Mouse (Mus musculus) gastrocnemius, postnatal 14 days (tissue): ENCODE results near the gene Ppp1r1a. TPM values are rescaled to one million over a fixed set of nuclear protein-coding genes. Genes with fewer than 3 reads are reported as not detected.

Source experiments
- DNase-seq: peaks from one replicate; pipeline ENCODE4 v3.0.0; 2021; ENCODE audit warnings: mixed read lengths
- intact Hi-C: fragments of 180-260 bp; cut with DNase I; formaldehyde crosslinking; loops from one replicate; pipeline ENCODE4 v1.15.1; 2025; ENCODE audit warnings: low total_unique reads
- long read RNA-seq, 2 experiments: library from polyadenylated mRNA; stranded (forward); transcript quantifications; one replicate each; pipeline ENCODE4 v2.0.0; 2021
- total RNA-seq, 2 experiments: library from RNA; stranded (reverse); gene quantifications; 2 replicates each; pipeline ENCODE4 v1.2.3; 2021

Gene Ppp1r1a
- total RNA-seq = 10 to 100 TPM; 42.5 to 58.1 TPM
- long read RNA-seq, experiment 1, transcript Ppp1r1a-201 (7 exons, 1,306 nt) = major isoform, 65 of 70 reads
- long read RNA-seq, experiment 1, partial matches to known transcripts = 1 of 70 reads
- long read RNA-seq, experiment 1, other reads (novel, unspliced or antisense) = 3 of 70 reads
- long read RNA-seq, experiment 2, transcript Ppp1r1a-201 (7 exons, 1,306 nt) = major isoform, 83 of 92 reads
- long read RNA-seq, experiment 2, partial matches to known transcripts = 7 of 92 reads
- long read RNA-seq, experiment 2, other reads (novel, unspliced or antisense) = 1 of 92 reads

- intact Hi-C loops = no loop called here
- DNase-seq = peak; percentile 74
Measured at GRCm38 (mm10) chr15:103537822-103538213, at the start of gene Ppp1r1a. Gene Ppp1r1a (minus strand): TSS chr15:103538003.

- intact Hi-C loops = no loop called here
- DNase-seq = no peak
Measured at GRCm38 (mm10) chr15:103585876-103586275, 48.1 kb upstream of the Ppp1r1a start.

DNA sequence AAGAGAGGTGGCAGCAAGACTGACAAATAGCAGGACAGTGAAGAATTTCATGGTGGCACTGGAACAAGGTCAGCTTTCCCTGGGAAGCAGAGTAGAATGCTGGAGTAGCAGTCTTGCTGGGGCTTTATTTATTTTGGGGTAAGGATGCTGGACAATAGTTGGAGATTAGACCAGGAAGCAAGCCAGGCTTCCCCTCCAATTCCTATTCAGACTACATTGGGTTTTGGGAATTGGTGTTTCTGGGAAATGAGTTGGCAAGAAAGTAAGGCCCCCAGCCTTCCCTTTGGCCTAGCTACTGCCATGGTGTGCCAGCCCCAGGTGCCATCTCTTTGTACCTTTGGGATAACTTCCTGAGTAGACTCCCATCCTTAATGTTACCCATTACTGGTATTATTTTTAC lies 27.2 kb upstream of the Ppp1r1a start, which contains the start of gene Glycam1:
Gene Glycam1, minus strand, starts transcription at position 101 of the 400 bp plus-strand sequence.
- intact Hi-C loops = no loop called here
- no peak for DNase-seq

DNA sequence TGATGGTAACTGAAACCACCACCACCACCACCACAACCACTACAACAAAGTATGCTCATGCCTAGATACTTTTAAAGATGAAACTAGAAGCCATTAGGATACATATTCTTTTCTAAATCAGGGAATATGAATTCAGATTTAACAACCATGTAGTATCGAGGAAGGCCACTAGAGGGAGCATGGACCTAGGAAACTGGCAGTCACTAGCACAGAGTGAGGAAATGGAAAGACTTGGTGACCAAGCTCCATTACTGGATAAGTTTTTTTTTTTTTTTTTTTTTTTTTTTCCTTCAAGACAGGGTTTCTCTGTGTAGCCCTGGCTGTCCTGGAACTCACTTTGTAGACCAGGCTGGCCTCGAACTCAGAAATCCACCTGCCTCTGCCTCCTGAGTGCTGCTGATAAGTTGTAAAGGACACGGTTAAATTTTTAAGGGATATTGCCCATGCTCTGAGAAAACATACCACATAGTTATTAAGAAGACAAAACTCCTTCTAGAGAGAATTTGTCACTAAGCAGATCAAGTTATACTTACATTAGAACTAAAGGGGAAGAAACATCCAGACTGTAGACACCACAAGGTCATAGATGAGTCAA lies 14.4 kb upstream of the Ppp1r1a start:
- DNase-seq = no peak

GRCm38 (mm10) chr15:103551053-103551452 lies 13.2 kb upstream of the Ppp1r1a start:
- intact Hi-C loops = no loop called here
- DNase-seq = no peak

More for the DNA sequence above, 14.4 kb upstream of the Ppp1r1a start:
- intact Hi-C loops = no loop called here

GRCm38 (mm10) chr15:103549475-103549874 lies 11.7 kb upstream of the Ppp1r1a start:
- DNase-seq = no peak
- intact Hi-C loops = no loop called here

DNA sequence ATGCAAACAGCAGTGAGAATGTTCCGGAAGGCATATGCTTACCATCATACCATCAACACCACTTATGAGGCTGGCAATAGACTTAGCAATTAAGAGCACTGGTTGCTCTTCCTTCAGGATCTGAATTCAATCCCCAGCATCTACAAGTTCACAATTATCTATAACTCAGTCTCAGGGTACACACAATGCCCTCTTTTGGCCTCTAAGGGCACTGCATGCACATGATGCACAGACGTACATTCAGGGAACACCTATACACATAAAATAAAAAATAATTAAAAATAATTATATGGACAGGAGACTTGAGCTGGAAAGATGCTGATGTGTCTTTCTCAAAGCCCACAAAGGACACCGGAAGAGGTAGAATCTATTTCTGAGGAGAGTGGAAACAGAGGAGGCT lies 10.2 kb upstream of the Ppp1r1a start:
- DNase-seq = no peak
- intact Hi-C loops = no loop called here

GRCm38 (mm10) chr15:103542526-103542925 lies 4.7 kb upstream of the Ppp1r1a start:
- intact Hi-C loops = no loop called here

DNA sequence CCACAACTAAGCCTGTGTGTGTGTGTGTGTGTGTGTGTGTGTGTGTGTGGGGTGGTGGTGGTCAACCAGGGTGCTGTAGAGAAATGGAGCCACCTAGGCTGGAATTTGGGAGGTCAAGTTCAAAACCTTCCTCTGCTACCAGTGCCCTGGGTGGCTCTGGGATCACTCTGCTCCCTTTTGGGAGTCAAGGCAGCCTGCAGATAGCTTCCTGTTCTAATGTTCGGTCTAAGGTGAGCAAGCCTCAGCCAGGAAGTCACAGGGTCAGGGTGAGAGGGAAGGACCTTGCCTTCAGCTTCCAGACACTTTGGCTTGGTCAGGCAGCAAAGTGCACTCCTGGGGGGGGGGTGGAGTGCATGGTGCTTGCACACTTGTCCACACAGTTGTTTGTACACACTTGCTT lies 2.8 kb upstream of the Ppp1r1a start:
- DNase-seq = no peak
- intact Hi-C loops = no loop called here

More at GRCm38 (mm10) chr15:103542526-103542925, 4.7 kb upstream of the Ppp1r1a start:
- DNase-seq = no peak

DNA sequence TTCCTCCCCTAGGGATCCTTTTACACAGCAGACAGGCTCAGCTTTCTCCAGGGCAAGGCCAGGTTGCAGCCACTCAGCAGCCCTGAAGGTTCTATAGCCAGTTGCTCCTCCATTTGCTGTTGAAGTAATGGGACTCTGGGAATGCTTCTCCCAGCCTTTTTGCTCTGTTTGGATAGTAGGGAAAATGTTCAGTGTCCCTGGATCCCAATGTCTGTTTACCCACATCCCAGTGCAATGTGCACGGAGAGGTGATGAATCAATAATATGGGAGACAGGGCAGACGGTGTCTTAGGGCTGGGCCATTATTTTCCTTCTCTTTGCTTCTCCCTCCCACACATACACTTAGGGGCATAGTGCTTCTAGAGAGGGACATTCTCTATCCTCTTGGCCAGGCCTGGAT lies 1.5 kb upstream of the Ppp1r1a start:
- intact Hi-C loops = no loop called here
- no peak for DNase-seq

- intact Hi-C loops = no loop called here
- DNase-seq = peak; percentile 28
Measured at GRCm38 (mm10) chr15:103537011-103537821, 587 bp downstream of the Ppp1r1a start.

GRCm38 (mm10) chr15:103536456-103536855 lies 1.3 kb downstream of the Ppp1r1a start:
- DNase-seq = no peak
- intact Hi-C loops = no loop called here

DNA sequence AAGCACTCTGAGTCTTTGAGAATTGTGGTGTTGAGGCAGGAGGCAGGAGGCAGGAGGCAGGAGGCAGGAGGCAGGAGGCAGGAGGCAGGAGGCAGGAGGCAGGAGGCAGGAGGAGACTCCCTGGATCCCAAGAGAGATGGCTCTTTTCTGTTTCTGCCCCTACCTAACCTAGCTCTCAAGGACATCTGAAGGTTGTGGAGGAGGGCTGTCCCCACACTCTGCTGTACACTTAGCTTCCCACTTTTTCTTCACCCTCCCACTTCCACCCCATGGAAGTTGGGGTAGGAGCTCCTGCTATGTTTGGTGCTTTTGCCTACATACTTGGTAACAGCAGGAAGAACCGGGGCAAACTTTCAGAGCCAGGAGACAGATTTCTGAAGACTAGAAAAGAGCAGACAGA lies 2.0 kb downstream of the Ppp1r1a start:
- intact Hi-C loops = no loop called here
- DNase-seq = no peak

DNA sequence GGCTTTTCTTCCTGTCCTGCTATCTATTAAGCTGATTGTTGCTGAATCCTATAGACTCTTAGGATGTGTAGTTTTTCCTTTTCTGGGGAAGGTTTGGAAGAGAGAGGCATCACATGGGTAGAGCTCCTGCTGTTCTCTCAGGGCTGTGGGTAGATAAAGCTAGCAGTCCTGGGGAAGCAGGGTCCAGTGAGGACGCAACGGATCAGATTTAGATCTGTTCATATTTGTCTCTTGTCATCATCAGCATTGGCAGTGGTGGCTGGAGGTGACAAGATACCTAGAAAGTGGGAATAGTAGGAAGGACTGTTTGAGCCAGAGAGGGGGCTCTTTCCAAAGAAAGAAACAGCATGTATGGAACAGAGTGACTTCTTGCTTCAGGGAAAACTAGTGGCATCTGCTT lies 2.8 kb downstream of the Ppp1r1a start:
- no peak for DNase-seq
- intact Hi-C loops = no loop called here

- intact Hi-C loops = no loop called here
- DNase-seq = no peak
Measured at GRCm38 (mm10) chr15:103534054-103534620, 3.7 kb downstream of the Ppp1r1a start.

GRCm38 (mm10) chr15:103530372-103530771 lies 7.4 kb downstream of the Ppp1r1a start:
- intact Hi-C loops = no loop called here
- peak; percentile 41 for DNase-seq

GRCm38 (mm10) chr15:103523156-103523555 lies 14.6 kb downstream of the Ppp1r1a start:
- intact Hi-C loops = no loop called here
- no peak for DNase-seq

DNA sequence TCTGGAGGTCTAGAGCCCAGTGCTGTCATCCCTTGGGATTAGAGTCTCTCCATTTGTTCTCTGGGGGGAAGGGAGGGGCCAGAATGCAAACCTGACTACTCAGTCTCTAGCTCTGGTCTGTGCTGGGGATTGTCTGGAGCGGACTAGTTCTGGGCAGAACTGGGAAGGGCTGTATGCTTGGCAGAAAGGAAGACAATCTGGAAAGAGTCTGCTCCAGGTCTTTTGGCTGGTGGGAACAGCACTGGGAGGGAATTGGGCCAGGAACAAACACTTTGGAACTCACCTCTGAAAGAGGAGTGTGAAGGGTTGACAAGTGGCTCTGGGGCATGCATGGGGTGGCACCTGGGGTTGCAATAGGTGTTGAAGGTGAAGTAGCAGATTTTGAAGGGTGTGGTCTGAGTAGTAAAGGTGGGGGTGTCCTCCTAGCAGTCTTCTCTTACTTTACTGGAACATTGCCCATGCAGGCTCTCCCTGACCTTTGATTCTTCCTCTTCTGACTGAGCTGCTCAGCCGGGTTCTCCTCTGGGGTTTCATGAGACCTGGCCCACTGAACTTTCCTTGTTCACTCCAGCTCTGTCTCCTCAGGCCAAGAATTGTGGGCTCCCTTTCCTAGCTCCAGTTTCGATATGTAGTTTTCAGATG lies 15.2 kb downstream of the Ppp1r1a start:
- intact Hi-C loops = no loop called here
- no peak for DNase-seq
